Mouse (Mus musculus) telencephalon, adult 2 months (tissue): Measurements from ENCODE around the gene Hspa4.

Experiments
- DNase-seq: peaks from one replicate; pipeline ENCODE4 v3.0.0-alpha.2; 2011; ENCODE audit warnings: low read depth, low spot score

The Hspa4 gene

DNA sequence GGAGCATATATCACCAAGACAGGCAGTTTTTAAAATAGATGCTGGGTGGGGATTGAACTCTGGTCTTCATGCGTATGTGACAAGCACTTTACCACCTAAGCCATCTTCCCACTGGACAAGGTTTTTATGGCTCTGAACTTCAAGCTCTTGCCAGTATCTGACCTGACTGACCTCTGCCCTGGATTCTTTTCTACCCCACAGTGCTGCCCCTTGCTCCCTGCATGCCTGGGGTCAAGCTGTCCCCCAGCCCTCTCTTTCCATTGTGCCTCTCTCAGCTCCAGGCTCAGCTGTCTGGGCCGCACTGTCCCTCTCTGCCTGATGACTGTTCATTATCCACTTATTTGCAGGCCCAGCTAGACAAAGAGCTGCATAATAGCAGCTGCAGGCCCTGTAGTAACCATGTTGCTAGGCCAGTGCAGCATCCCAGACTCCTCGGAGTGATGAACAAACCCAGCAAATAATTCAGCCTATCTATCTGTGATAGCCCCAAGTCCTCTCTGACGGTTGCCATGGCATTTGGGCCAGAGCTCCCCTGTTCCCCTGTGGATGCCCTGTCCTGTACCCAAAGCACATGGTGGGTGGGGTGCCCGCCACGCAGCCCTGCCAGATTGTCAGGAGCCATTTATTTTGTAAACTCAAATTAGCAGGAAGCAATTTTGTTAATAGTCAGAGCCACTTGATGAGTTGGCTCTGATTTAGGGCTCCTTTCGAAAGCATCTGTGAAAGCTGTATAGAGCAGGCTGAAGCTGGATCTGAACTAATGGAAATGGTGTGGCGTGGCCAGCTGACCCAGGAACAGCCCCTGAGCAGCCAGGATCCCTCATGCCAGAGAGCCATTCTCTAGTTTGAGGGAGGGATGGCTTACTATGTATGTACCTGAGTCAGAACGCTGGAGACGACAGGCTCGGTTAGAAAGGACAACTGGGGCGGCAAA lies 47.8 kb downstream of the Hspa4 start:
- DNase-seq = no peak

DNA sequence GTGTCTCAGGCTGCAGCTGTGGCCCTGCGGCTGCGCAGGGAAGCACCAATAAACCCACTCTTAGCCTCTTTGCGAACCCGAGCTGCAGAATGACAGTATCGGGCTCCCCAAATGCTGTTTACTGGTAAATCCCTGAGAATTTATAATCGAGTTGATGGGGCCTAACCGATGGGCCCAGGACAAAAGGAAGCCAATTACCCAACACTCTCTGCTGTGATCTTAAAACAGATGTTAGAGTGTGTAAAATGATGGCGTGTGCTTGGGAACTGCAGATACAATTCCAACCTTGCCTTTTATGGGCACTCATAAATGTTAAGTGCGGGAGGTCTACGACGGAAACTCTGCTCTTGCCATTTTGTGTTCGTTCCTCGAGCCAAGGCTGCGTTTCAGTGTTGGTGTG lies 49.5 kb downstream of the Hspa4 start:
- DNase-seq = no peak

DNA sequence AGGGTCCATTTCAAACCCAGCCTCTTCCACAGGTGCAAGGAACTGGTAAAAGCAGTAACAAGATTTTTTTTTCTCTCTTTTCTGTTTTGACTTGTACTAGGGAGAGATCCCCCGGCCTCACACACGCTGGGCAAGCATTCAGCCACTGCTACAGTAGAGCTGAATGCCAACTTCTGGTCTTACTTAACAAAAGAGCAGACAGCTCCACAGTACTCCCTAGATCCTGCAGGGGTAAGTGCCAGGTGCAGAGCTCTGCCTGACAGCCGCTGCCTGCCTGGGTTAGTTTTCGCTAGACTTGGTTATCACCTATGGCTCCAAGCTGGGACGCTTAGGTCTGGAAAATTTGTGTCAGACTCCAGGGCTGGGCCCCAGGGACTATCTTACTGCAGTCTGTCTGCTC lies 50.6 kb downstream of the Hspa4 start:
- no peak for DNase-seq

DNA sequence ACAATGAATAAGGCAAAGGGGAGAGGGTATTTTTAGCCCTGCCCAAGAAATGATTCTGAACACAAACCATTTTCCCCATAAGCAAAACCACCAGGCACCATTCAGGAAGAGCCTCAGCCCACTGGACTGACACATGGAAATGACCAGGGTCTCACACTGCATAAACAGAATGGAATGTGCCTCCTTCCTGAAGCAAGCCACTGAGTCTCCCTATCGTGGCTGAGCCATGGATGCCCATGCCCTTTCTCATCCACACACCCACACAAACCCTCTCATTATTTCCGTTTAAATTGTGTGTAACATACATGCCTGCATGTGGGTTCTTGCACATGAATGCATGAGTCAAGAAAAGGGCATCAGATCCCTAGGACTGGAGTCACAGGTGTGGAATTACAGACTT lies 54.7 kb downstream of the Hspa4 start:
- DNase-seq = no peak

DNA sequence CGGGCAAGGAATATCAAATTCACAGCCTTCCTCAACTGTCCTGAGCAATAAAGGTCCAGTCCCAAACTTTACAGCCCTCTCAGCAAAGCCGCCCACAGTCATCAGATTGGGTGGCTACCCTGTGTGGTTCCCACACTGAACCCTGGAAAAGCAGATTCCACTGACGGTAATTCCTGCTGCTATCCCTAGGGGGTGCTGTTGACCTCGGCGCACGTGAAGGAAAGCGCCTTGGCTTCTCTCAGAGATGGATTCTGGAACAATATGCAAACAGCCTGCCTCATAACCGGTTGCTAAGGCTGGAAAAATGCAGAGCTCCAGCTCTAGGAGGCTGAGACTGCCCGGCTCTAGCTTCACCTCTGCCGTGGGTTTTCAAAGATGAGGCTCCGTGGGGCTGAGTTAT lies 57.1 kb downstream of the Hspa4 start:
- no peak for DNase-seq

DNA sequence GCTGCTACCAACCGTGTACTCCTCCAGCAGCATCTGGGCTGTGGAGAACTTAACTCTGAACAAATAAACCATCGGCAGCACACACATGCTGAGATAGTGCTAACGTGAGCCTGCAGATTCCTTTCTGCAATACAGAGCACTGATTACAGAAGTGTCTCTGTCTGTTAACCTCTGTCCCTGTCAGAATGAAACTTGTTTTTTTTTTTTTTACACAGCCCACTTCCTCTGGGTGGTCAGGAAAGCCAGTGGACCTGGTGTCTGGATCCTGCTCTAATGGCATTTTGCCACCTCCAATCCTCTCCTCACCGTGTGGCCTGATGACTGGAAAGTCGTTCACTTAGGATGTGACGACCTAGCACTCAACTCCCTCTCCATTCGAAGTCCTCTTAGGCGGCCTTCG lies 66.7 kb downstream of the Hspa4 start:
- no peak for DNase-seq

DNA sequence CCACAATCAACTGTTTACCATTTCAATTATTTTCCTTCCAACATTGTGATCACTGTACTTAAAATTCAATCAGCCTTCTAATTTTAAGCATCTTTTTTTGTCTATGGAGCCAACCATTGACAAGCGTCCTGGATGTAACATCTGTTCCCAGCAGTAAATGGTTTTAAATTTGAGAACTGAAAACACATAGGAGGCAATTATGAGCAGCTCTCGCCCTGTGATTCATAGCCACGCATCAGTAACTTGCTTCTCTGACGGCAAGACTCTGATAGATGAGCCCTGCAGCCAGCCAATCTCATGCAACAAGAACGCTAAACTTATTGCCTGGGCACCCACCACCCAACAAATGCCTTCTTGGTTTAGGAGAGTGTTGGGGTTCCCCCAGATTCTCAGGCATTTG lies 68.4 kb downstream of the Hspa4 start:
- DNase-seq = peak; percentile 44

DNA sequence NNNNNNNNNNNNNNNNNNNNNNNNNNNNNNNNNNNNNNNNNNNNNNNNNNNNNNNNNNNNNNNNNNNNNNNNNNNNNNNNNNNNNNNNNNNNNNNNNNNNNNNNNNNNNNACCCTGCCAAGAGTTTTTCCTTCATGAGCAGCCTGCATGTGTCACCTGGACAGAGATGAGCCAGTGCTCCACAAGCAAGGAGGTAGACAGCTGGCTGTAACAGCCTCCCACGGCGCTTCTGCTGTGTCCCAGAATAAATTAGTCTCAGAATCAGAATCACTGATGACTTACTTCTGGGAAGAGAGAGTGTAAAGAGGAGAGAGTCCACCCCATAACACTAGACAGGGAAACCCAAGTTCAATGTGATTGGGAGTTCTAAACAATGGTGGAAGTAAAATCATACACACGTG lies 71.2 kb downstream of the Hspa4 start:
- DNase-seq = peak; percentile 62

DNA sequence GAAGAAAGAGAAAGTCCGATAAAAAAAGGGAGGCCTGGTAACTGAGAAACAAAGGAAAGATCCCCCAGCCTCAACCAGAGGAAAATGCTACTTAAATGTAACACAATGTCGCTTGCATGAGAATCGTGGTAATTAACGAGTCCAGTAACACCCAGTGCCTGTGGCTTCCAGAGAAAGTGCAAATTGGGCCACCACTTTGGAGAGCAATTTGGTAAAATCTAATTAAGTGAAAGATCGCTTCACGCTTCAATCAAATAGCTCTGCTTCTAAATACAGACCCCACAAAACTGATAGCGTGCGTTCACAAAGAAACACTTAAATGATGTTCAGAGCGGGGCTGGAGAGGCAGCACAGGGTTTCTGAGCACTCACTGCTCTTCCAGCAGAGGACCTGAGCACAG lies 89.4 kb downstream of the Hspa4 start:
- DNase-seq = no peak
